Mouse (Mus musculus): ENCODE results near the gene Cntnap5c.

DNA sequence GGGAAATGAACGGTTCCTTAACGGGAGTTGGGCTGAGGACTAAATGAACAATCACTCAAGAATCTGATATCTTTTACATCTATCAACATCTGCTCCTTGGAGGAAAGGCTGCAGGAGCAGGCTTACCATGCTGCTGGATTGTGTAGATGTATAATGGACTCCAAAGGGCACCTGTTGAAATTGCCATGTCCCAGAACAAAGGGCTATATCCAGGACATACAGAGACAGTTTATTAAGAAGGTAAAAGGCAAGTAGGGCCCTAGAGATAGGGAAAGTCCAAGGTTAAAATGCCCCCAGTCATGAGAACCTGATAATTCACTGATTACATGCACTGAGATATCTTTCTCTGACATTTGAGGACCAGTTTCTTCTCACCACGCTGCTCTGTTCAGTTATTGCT lies 214.9 kb downstream of the Cntnap5c start:
- TF ChIP-seq CTCF (IDR thresholded peaks at IDR 0.05; ENCODE audit: borderline replicate concordance, insufficient read depth, low read depth, low read length) = no peak
- TF ChIP-seq POLR2A (IDR thresholded peaks at IDR 0.05; ENCODE audit: borderline replicate concordance, insufficient read depth, low read length) = no peak

Data from cerebellum, adult 2 months (tissue).